Comparison of ENCODE assay signal across 21 mouse cellular contexts in genomic region chr3:104856106-104856505, GRCm38 (mm10). TPM values are rescaled to one million over a fixed set of nuclear protein-coding genes. Genes with fewer than 3 reads are reported as not detected.
DNase-seq lines count a peak whose midpoint lies in the region; ATAC-seq lines count a peak whose summit lies in the region.
"Had no signal": no experiment of that assay in that cellular context is flagged by ENCODE, and none has a peak within 500 bp of the region (broad histone marks: within the 10 kb centered on the region; RNA-seq: fewer than 3 reads in every experiment).

No protein-coding gene starts in this region.

- ATAC-seq in liver, embryonic 13.5 days (ENCODE audit: low read depth), result 0 out of 2 replicates have a peak, but pooled peaks have one; percentile 21

- H3K4me1 ChIP-seq in liver, embryonic 13.5 days (replicated peaks), result peaks cover 63% of the 10 kb centered on the region
- H3K4me1 ChIP-seq: embryonic facial prominence, embryonic 12.5 days had no signal

- WGBS in liver, embryonic 13.5 days (ENCODE audit: insufficient replicate concordance), result 35% methylated on average over 1 of the region's 1 CpGs

- DNase-seq in liver, embryonic 13.5 days, result no peak
- no peak for DNase-seq in liver
- DNase-seq in CD4-positive helper T cell, adult 2 months (ENCODE audit: low read depth, low spot score), result peak; percentile 52
- peak; percentile 9 for DNase-seq in ZHBTc4 (ENCODE audit: low read depth, low spot score)
- peak; percentile 38 to 55 for DNase-seq in natural killer cell, adult 2 months (ENCODE audit: low spot score in 2 of 2)
- DNase-seq in cerebellum, adult 9-10 months, result no peak
- no peak for DNase-seq in heart, postnatal 10 days
- DNase-seq in adrenal gland, postnatal 14 days, result no peak
- DNase-seq: adrenal gland, postnatal 25 days; cerebellum, postnatal 25 days; lung, postnatal 36 days; midbrain, embryonic 14.5 days; retina, postnatal 1 day; thymus, adult 18-20 months had no signal

- no peak overlapping the region for H3K4me2 ChIP-seq in liver, embryonic 13.5 days
- H3K4me2 ChIP-seq: embryonic facial prominence, embryonic 12.5 days; hindbrain, embryonic 14.5 days; kidney, embryonic 15.5 days; neural tube, embryonic 13.5 days had no signal

- no peak overlapping the region for H3K9ac ChIP-seq in liver, embryonic 13.5 days
- H3K9ac ChIP-seq: embryonic facial prominence, embryonic 12.5 days; hindbrain, embryonic 14.5 days; kidney, embryonic 15.5 days; liver, embryonic 14.5 days; neural tube, embryonic 13.5 days had no signal

- no peaks in the 10 kb centered on the region for H3K27me3 ChIP-seq in liver, embryonic 13.5 days
- H3K27me3 ChIP-seq: CH12.LX; embryonic facial prominence, embryonic 12.5 days; kidney, embryonic 15.5 days; neural tube, embryonic 13.5 days had no signal

- H3K4me3 ChIP-seq in liver, embryonic 13.5 days (replicated peaks), result no peak overlapping the region
- H3K4me3 ChIP-seq: embryonic facial prominence, embryonic 12.5 days; forebrain, embryonic 10.5 days; kidney, embryonic 15.5 days; neural tube, embryonic 13.5 days had no signal

- H3K36me3 ChIP-seq in liver, embryonic 13.5 days, result peaks cover 35% of the 10 kb centered on the region
- H3K36me3 ChIP-seq: embryonic facial prominence, embryonic 12.5 days had no signal

- no peak overlapping the region for H3K27ac ChIP-seq in liver, embryonic 13.5 days
- H3K27ac ChIP-seq: embryonic facial prominence, embryonic 12.5 days; forebrain, embryonic 10.5 days; hindbrain, embryonic 14.5 days; kidney, embryonic 15.5 days; liver, embryonic 14.5 days; neural tube, embryonic 13.5 days had no signal

- no peaks in the 10 kb centered on the region for H3K9me3 ChIP-seq in liver, embryonic 13.5 days (replicated peaks)
- H3K9me3 ChIP-seq: embryonic facial prominence, embryonic 12.5 days; forebrain, embryonic 10.5 days; kidney, embryonic 15.5 days; neural tube, embryonic 13.5 days had no signal

- intact Hi-C loops in heart, postnatal 10 days (cut with DNase I), result no loop called here

RNA-seq across cellular contexts. Expression of gene St7l, which starts 7.7 kb away (rescaled TPM):
- polyA plus RNA-seq in liver, embryonic 13.5 days (2015; fragmentation: Nextera tagmentation; extraction: Ambion mirVana), result 11.4 and 15.2 TPM in 2 replicates
- total RNA-seq in heart, postnatal 10 days (2021), result 10 to 100 TPM; 21.6 to 22.6 TPM
- 38.6 and 42.0 TPM in 2 replicates for total RNA-seq in adrenal gland, postnatal 14 days (2021)

RNA-seq across cellular contexts. Expression of gene Capza1, which starts 8.2 kb away (rescaled TPM):
- 98.0 and 121 TPM in 2 replicates for polyA plus RNA-seq in liver, embryonic 13.5 days (2015; fragmentation: Nextera tagmentation; extraction: Ambion mirVana)
- total RNA-seq in heart, postnatal 10 days (2021), result 10 to 100 TPM; 64.7 to 73.5 TPM
- total RNA-seq in adrenal gland, postnatal 14 days (2021), result 101 and 105 TPM in 2 replicates

RNA-seq across cellular contexts. Expression of gene Mov10, which starts 37.7 kb away (rescaled TPM):
- 26.2 and 28.7 TPM in 2 replicates for polyA plus RNA-seq in liver, embryonic 13.5 days (2015; fragmentation: Nextera tagmentation; extraction: Ambion mirVana)
- 10 to 100 TPM; 10.3 to 14.6 TPM for total RNA-seq in heart, postnatal 10 days (2021)
- 17.8 and 18.4 TPM in 2 replicates for total RNA-seq in adrenal gland, postnatal 14 days (2021)

Comparison
In these comparisons a context has a peak if more than half of its experiments do, and no peak if none do; other contexts are left out.
1. DNase-seq: peak in CD4-positive helper T cell, adult 2 months (single experiment), ZHBTc4 (single experiment) and natural killer cell, adult 2 months (2 of 2); none in liver, embryonic 13.5 days (single experiment), liver (single experiment), cerebellum, adult 9-10 months (single experiment), heart, postnatal 10 days (0 of 2) and adrenal gland, postnatal 14 days (single experiment).